In genomic region chr3:21633600-21634221, GRCm38 (mm10) we compare ENCODE assay signal across 8 mouse cellular contexts.
DNase-seq lines count a peak whose midpoint lies in the region; ATAC-seq lines count a peak whose summit lies in the region.

No protein-coding gene starts in this region.

- peak; percentile 59; the same call in 1 of the 2 replicates for ATAC-seq in midbrain, embryonic 11.5 days (ENCODE audit: low FRiP score)
- ATAC-seq in neural tube, embryonic 15.5 days (ENCODE audit: low FRiP score): peak; percentile 77

- no peaks in the 10 kb centered on the region for H3K4me1 ChIP-seq in midbrain, embryonic 11.5 days (ENCODE audit: control insufficient read depth, insufficient read depth, low read length)
- peaks cover 6% of the 10 kb centered on the region; the same call in 1 of the 2 replicates for H3K4me1 ChIP-seq in midbrain, embryonic 10.5 days
- H3K4me1 ChIP-seq in neural tube, embryonic 15.5 days: peaks cover 6% of the 10 kb centered on the region; the same call in 1 of the 2 replicates

- H3K4me2 ChIP-seq in midbrain, embryonic 11.5 days: no peak overlapping the region
- no peak overlapping the region for H3K4me2 ChIP-seq in neural tube, embryonic 15.5 days

- no peaks in the 10 kb centered on the region for H3K27me3 ChIP-seq in midbrain, embryonic 11.5 days (ENCODE audit: control insufficient read depth, insufficient read depth, low read length)
- no peaks in the 10 kb centered on the region for H3K27me3 ChIP-seq in midbrain, embryonic 10.5 days (ENCODE audit: low read depth, poor library complexity, severe bottlenecking)
- H3K27me3 ChIP-seq in neural tube, embryonic 15.5 days (replicated peaks): no peaks in the 10 kb centered on the region

- H3K36me3 ChIP-seq in midbrain, embryonic 11.5 days (ENCODE audit: control insufficient read depth, insufficient read depth, low read length): no peaks in the 10 kb centered on the region
- H3K36me3 ChIP-seq in midbrain, embryonic 10.5 days: no peaks in the 10 kb centered on the region
- H3K36me3 ChIP-seq in neural tube, embryonic 15.5 days: no peaks in the 10 kb centered on the region

- H3K9me3 ChIP-seq in midbrain, embryonic 11.5 days (ENCODE audit: control insufficient read depth, low read length): no peaks in the 10 kb centered on the region
- no peaks in the 10 kb centered on the region for H3K9me3 ChIP-seq in midbrain, embryonic 10.5 days (replicated peaks)
- no peaks in the 10 kb centered on the region for H3K9me3 ChIP-seq in neural tube, embryonic 15.5 days (replicated peaks)

- DNase-seq in cerebellum, postnatal 10 days: peak; percentile 34 to 56
- no peak for DNase-seq in cerebellum, postnatal 36 days
- DNase-seq in midbrain, embryonic 11.5 days (ENCODE audit: low spot score, missing footprints): no peak
- DNase-seq in midbrain, embryonic 10.5 days (ENCODE audit: low spot score): no peak
- DNase-seq in kidney, postnatal 36 days: peak; percentile 17 to 35
- DNase-seq in cerebellum, adult 11-12 months: no peak
- DNase-seq in testis, postnatal 10 days (ENCODE audit: low spot score): no peak

- WGBS in midbrain, embryonic 11.5 days: 52% methylated on average over 1 of the region's 1 CpGs
- 64% methylated on average over 1 of the region's 1 CpGs for WGBS in midbrain, embryonic 10.5 days
- WGBS in neural tube, embryonic 15.5 days: 23% methylated on average over 1 of the region's 1 CpGs

- no peak overlapping the region for H3K9ac ChIP-seq in midbrain, embryonic 11.5 days (ENCODE audit: low read length)
- H3K9ac ChIP-seq in neural tube, embryonic 15.5 days (replicated peaks): no peak overlapping the region

- no peak overlapping the region for H3K4me3 ChIP-seq in midbrain, embryonic 11.5 days (ENCODE audit: low read depth, low read length)
- no peak overlapping the region for H3K4me3 ChIP-seq in midbrain, embryonic 10.5 days
- H3K4me3 ChIP-seq in neural tube, embryonic 15.5 days (replicated peaks): no peak overlapping the region

- H3K27ac ChIP-seq in midbrain, embryonic 11.5 days (ENCODE audit: low read depth, low read length): no peak overlapping the region
- no peak overlapping the region for H3K27ac ChIP-seq in midbrain, embryonic 10.5 days (replicated peaks)
- no peak overlapping the region for H3K27ac ChIP-seq in neural tube, embryonic 15.5 days (replicated peaks)

Comparison
In these comparisons a context has a peak if more than half of its experiments do, and no peak if none do; other contexts are left out.
1. DNase-seq: peak in cerebellum, postnatal 10 days (2 of 2) and kidney, postnatal 36 days (2 of 2); none in cerebellum, postnatal 36 days (0 of 2), midbrain, embryonic 11.5 days (single experiment), midbrain, embryonic 10.5 days (single experiment), cerebellum, adult 11-12 months (single experiment) and testis, postnatal 10 days (single experiment).